Mouse (Mus musculus) thymus, postnatal 10 days (tissue): ENCODE results near the gene Dctd.
"Not testable (repeated sequence)": the region's sequence is repeated elsewhere in the genome, so short reads cannot be mapped to it uniquely, and the experiment has no call there.

ENCODE experiments used
- DNase-seq, 2 experiments: peaks; one replicate each; pipeline ENCODE4 v3.0.0; 2021; ENCODE audit warnings: low spot score in 2 of 2

The Dctd gene

DNA sequence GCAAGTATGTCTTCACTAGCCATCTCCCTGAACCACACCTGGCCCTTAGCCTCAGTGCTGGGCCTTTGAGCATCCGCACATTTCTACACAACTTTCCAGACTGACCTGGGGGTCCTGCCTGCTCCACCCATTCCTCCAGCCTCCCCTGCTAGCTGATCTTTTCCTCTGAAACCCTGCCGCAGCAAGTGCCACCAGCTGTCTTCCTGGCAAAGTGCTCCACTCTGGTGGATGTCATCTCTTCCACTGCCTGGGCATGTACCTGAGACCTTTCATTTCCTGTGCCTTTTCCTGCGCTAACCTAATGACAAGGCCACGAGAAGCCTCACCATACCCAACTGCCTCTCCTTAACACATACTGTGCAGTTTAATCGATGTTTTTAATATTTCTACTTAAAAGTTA, 46.9 kb downstream of the Dctd start:
- DNase-seq: no peak

DNA sequence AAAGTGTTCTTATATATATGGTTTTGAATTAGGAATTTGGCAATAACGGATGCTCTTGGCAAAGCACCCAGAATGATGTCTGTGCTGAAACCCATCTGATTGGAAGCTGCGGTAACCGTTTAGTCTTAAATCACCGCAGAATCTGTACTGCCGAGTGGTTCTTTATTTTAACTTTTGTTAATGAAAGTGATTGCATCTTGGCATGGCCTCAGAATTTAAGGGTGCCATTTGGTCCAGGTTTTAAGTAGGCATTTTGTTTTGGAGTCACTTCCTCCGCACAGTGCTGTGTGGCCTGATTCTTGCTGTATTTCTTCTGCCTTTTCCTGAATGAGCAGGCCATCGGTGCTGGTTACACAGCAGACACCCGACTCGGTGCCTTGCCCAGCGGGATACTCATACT, 47.6 kb downstream of the Dctd start:
- no peak for DNase-seq

DNA sequence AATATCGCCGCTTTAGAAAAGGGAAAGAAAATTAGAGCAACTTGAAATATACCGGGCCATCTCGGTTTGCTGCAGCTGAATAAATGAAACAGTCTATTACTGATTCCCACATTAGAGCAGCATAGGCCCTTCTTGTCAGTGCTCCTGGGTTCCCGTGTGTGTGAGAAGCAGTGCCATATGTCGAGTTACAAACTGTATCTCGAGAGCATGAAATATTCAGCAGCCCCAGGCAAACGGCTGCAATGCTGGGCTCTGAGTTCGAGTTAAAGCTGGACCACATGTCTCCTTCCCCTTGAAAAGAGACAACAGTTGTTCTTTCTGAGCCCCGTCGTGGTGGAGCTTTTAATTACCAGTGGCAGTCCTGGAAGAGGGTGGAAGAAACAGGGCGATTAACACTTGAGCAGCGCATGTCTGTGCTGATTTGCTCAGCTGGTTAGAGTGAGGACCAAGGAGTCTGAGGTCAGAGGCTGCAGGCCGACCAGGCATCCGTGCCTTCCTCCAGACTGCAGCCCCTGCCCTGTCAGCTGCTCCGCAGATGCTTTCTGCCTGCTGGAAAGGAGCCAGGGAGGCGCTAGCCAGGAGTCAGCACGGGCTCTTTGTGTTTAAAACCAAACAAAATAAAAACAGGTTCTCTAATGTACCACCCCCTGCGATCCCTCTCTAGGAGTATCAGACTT, 53.3 kb downstream of the Dctd start:
- DNase-seq: no peak

DNA sequence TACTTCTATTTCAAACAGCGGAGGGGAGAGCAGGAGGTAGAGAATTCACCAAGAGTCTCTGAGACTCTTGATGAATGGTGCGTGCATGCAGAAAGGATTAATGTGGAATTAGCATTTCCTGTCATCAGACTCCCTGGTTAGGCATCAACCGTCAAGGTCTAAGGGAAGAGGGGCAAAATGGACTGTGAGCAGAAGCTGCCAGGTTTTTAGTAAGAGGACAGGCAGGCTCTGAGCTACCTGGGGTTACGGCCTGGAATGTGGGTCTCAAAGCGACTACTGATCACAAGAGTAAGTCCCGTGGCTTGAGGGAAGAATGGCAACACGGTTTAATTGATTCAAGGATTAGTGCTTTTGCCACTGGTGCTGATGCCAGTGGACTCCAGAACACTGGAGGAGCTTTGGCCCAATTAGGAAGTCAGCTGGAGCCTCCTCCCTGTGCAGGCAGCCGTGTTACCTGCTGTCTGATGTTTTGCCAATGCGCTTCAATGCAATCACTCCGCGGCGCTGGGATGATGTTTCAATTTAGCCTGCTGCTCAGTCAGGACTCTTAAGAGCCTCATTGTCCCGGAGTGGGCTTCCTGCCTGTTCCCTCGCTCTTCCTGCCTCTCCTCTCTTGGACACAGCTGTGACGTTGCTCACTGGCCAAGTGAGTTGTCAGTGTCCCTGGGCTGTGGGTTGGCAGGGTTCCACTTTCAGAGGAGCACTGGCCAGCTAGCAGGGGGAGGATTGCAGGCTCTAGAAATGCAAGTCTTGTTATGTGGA, 54.6 kb downstream of the Dctd start:
- DNase-seq: no peak

DNA sequence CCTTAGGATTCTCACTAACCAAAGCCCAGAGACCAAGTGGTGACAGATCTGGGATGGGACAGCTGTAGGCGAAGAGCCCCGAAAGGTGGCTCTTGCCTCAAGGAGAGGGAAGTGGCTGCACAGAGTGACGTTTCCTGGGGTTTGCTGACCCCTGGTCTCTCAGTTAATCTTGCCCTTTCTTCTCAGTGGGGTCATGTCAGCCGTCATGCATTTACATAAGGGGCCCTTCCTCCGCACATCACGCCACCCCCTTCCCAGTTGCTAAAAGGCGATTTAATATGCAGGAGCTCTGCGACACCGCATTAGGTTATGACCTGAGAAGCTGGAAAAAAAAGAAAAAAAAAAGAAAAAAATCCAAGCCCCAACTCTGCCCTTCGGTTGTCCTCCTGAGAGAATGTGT, 58.8 kb downstream of the Dctd start:
- no peak for DNase-seq

DNA sequence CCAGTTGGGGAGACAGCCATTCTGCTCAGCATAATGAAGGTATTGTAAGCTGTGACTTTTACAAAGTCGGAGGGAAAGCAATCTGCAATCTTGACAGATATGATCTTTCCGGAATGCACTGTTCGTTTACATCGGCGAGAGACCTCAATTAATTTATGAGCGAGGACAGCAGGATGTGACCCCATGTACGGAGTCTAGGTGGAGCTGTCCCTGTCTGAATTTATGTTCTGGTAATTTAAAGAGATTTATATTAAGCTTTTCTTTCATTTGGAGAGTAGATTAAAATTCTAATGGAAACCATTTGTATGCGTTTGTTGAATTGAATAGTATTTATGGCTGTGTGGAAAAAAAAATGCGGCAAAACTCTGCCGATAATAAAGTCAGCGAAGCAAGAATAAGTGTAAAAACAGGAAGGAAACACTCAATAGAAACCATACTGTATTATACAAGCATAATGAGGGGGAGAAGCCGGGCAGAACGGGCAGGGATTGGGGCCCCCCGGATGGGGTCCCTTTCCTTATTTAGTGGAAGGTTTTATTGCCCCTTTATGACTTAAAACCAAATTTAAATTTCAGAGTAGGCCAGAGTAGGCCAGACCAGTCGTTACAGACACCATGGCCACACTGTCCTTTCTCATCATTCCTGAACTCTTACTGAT, 59.8 kb downstream of the Dctd start:
- no peak for DNase-seq

DNA sequence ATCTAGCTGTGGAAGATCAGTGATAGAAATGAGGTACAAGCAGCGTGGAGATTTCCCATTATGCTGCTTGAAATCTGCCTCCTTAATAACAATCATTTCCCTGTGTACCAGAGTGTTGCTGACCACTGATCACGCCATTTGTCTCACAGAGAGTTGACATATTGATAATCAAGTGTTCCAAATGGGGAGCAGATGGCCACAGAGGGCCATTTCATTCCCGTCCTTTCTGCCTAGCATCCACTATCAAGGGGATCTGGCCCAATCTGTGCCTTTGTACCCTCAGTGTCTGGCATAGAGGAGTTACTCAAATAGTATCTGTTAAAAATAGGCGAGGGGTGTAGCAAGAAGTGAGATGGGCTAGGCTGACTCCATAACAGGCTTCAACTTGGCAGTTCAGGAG, 78.5 kb downstream of the Dctd start:
- no peak for DNase-seq

DNA sequence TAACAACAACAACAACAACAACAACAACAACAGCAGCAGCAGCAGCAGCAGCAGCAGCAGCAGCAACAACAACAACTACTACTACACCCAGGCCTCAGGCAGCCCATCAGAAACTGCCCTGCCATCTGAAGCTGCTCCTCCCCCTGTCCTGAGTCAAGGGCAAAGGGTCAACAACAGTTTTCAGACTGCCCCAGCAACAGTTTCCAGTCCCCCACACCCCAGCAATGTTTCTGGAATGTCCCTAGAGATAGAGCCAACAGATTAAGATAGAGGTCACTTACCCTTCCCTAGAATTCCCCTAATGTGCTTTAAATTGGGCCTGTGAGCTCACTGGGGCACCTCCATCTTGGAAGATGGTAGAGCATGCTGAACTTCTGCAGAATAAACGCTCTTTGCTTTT, 79.0 kb downstream of the Dctd start:
- DNase-seq: no peak

DNA sequence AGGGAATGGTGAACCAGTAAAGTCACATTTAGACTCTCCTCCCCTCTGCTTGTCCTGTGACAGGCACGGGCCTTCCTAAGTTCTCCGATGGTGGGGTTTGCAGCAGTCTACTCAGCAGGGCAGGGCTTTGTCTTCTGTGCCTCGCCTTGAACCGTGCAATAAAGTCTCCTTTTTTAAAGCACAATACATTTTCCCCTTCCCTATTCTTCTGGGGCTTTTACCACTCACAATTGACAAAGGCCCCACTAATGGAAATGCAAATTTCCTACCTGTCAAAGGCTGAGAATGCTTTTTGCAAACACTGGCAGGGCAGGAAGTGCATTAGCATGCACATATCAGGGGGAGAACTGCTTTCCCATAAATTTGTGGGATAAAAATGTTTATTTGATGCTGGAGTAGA, 80.1 kb downstream of the Dctd start:
- DNase-seq: no peak

DNA sequence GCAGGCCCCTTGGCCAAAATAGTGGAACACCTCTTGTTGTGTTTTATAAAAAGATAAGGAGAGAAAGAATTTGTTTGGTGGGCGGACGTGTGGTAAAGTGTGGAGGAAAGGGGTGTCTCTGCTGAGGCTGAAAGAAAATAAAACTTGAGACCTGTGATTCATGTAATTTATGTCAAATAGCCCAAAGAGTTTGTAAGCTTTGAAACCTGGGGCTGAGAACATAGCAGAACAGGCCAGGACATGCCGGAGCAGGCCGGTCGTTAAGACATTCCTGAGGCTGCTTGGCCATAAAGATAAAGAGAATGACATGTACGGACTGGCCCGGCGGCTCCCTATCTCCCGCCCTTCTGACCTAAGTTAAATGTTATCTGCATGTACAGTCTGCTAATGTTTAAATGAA, 81.3 kb downstream of the Dctd start:
- not testable (repeated sequence) for DNase-seq

DNA sequence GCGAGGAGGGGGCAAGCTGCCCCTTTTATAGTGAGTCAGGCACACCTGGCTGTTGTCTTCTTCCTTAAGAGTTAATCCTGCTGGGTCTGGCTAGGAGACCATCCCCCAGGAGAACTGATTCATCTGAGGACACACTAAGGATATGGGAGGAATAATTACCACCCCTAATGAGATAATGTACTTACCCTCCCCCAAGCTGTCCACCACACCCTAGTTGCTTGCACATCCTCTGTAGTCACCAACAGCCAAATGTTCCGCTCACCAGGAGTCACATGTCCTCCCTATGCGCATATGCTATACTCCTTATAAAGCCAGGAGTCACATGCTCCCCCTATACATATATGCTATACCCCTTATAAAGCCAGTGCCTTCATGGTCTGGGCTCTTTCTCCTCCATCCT, 82.1 kb downstream of the Dctd start:
- DNase-seq: no peak

DNA sequence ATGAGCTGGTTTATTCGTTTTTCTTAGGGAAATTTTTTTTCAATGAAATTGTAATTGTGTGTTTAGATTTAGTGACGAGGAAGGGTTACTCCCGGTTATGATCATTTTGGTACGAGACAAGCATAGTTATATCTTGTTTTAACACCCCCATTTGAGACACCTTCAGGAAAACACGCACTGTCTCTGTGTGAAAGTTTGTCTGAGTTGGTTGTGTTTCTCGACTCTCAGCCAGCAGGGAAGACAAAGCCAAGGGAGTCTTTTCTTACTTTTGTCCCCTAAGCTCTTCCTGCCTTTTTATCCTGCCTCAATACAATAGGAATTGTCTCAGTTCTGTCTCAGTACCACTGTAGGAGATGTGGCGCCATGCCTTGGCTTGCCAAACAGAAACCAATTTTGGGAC, 84.9 kb downstream of the Dctd start:
- DNase-seq: no peak

DNA sequence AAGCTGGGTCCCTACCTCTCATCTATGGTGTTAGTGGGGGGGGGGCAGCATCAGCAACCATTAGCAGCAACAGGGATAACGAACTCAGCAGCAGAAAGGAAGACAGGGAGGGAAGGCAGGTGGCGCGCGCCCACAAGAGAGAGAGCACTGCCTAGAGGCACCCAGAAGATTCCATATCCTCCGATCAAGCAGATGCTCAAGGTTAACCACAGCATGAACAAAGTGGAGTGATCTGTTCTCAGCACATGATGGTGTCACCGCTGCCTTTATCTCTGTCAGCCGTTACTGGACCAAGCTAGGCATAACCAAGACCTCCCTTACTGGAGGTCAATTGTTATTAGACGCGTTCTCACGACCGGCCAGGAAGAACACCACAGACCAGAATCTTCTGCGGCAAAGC, 89.7 kb downstream of the Dctd start:
- DNase-seq: no peak

DNA sequence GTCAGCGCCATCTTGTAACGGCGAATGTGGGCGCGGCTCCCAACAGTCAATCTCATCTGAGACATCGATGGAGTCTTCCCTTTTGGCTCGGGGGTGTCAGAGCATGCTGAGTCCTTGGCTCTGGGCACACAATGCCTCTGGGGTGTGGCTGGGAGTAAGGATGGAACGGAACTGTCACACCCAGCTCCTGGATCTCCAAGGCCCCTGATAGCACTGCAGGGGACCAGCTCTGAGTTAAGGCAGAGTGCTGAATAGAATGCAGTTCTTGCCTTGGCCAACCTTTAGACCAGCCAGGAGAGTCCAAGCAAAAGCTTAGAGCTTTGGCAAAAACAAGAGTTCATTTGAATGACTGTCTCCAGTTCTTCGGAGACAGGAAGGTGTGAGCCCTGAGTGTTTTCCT, 97.1 kb downstream of the Dctd start:
- no peak for DNase-seq

DNA sequence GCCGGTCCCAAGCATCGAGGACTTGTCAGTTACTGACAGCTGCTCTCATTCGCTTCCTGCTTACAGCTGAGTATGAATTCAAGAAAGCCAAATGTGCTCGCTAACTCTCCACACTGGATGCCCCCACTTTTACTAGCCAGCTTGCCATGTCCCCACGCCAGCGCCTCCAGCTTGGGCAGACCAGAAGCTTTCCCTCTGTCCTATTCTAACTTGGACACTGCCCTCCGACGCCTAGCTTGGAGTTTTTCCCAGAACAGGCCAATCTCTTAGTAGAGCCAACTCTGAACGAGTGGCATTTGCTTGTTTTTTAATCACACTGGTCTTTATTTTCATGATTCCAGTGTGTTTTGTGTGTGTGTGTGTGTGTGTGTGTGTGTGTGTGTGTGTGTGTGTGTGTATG, 100.3 kb downstream of the Dctd start:
- no peak for DNase-seq

DNA sequence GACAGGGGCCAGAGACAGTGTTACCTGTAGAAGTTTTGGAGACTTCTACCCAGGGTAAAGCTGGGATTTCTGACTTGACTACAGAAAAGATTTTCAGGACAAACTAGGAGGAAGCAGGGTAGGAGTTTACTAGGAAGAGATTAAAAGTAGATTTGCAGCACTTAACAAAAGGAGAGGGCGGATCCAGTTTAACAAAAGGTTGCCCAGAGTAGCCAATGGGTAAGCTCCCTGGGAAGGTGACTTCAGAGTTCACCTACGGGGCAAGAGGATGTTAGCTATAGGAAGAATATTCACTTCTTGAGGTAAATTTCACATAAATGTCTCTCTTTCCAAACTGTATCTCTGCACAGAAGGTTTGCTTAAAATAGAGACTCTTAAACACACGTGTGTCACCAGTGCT, 103.7 kb downstream of the Dctd start:
- DNase-seq: no peak
